Mouse (Mus musculus) stomach, embryonic 16.5 days (tissue): ENCODE measurements around the gene Lman1l. TPM values are rescaled to one million over a fixed set of nuclear protein-coding genes. Genes with fewer than 3 reads are reported as not detected.
A peak's percentile ranks its signal among the peaks of the same experiment; 100 is the strongest.

ENCODE experiments used
- ATAC-seq: fragments of 200-750 bp; cut with Nextera tagmentation; 2 replicates; pipeline ENCODE4 v1.8.0; 2017; ENCODE audit warnings: moderate number of reproducible peaks, moderate TSS enrichment; ENCODE audit not compliant: insufficient read depth, low FRiP score
- H3K27ac ChIP-seq: fragments of 300-500 bp; sonication (generic); 2 replicates; pipeline ENCODE4 v1.5.1; 2014; ENCODE audit warnings: low read length
- H3K27me3 ChIP-seq: fragments of 300-500 bp; sonication (generic); 2 replicates; pipeline ENCODE4 v1.6.1; 2014; ENCODE audit warnings: low read length, control low read depth, mixed read lengths; ENCODE audit not compliant: control insufficient read depth, insufficient read depth
- H3K36me3 ChIP-seq: fragments of 300-500 bp; sonication (generic); 2 replicates; pipeline ENCODE4 v1.6.1; 2014; ENCODE audit warnings: low read length; ENCODE audit not compliant: control insufficient read depth, insufficient read depth
- H3K4me1 ChIP-seq: fragments of 300-500 bp; sonication (generic); 2 replicates; pipeline ENCODE4 v1.6.1; 2014; ENCODE audit warnings: low read length, control low read depth, mixed read lengths; ENCODE audit not compliant: control insufficient read depth, insufficient read depth
- H3K4me2 ChIP-seq: fragments of 300-500 bp; sonication (generic); 2 replicates; pipeline ENCODE4 v1.6.1; 2014; ENCODE audit warnings: low read depth, low read length, mixed read lengths
- H3K4me3 ChIP-seq: fragments of 300-500 bp; sonication (generic); replicated peaks from 2 replicates; pipeline ENCODE4 v1.5.1; 2014; ENCODE audit warnings: mild to moderate bottlenecking, low read length
- H3K9ac ChIP-seq: fragments of 300-500 bp; sonication (generic); 2 replicates; pipeline ENCODE4 v1.6.1; 2014; ENCODE audit warnings: low read length
- H3K9me3 ChIP-seq: fragments of 300-500 bp; sonication (generic); replicated peaks from 2 replicates; pipeline ENCODE4 v1.6.1; 2016; ENCODE audit warnings: low read length, control low read depth; ENCODE audit not compliant: control insufficient read depth
- whole genome bisulfite sequencing: fragments of 180-500 bp; shearing (Covaris S2); extraction: QIAGEN DNeasy Blood & Tissue Kit; methylation state at CpG from one replicate; pipeline ENCODE4 v1.1.7; 2014; 5-methylcytosine and 5-hydroxymethylcytosine counted together
- polyA plus RNA-seq: library from polyadenylated mRNA; unstranded; fragments of >200 nt; fragmentation: Nextera tagmentation; extraction: Ambion mirVana; gene quantifications from 2 replicates; pipeline ENCODE4 v1.2.1, GENCODE M21; 2015

Lman1l gene
- polyA plus RNA-seq, 1 experiment from 2014 or later: not detected

GRCm38 (mm10) chr9:57629118-57629874 is 8.7 kb upstream of the Lman1l start:
- Histone ChIP-seq H3K4me2 (no peak overlapping the region), H3K36me3 (peaks cover 38% of the 10 kb centered on the region), H3K4me1 (0 out of 2 replicates have a peak, but pooled peaks cover 16% of the 10 kb centered on the region), H3K27ac (peak overlapping the region; percentile 9; the same call in 1 of the 2 replicates), H3K9ac (no peak overlapping the region), H3K27me3 (no peaks in the 10 kb centered on the region), H3K9me3 (no peaks in the 10 kb centered on the region), H3K4me3 (no peak overlapping the region)
- WGBS: 60% methylated on average over 14 of the region's 14 CpGs
- ATAC-seq: peak; percentile 71

- Histone ChIP-seq H3K4me1 (0 out of 2 replicates have a peak, but pooled peaks cover 12% of the 10 kb centered on the region), H3K36me3 (peaks cover 40% of the 10 kb centered on the region), H3K9me3 (no peaks in the 10 kb centered on the region), H3K27ac (no peak overlapping the region), H3K4me3 (no peak overlapping the region), H3K4me2 (no peak overlapping the region), H3K9ac (no peak overlapping the region), H3K27me3 (no peaks in the 10 kb centered on the region)
- no peak for ATAC-seq
- WGBS: 90% methylated on average over 12 of the region's 12 CpGs
These were observed 8.1 kb upstream of the Lman1l start for GRCm38 (mm10) chr9:57628717-57629116.

DNA sequence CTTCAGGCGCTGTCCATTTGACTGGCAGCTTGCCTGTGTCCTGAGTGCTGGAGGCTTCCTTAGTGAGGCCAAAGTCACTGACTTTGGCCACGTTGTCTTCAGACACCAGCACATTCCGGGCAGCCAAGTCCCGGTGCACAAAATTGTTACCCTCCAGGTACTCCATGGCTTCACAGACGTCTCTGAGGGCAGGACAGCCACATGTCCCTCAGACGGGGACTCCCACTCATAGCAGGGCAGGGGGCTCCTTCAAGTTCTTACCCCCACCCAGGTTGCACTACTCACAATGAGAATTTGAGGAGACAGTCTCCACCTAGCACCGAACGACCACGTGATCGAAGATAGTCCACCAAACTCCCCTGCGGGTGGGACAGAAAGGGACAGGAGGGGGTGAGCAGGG is 7.3 kb upstream of the Lman1l start:
- Histone ChIP-seq H3K4me2 (no peak overlapping the region), H3K9ac (no peak overlapping the region), H3K9me3 (no peaks in the 10 kb centered on the region), H3K4me3 (no peak overlapping the region), H3K4me1 (0 out of 2 replicates have a peak, but pooled peaks cover 8% of the 10 kb centered on the region), H3K27ac (no peak overlapping the region), H3K36me3 (peaks cover 40% of the 10 kb centered on the region), H3K27me3 (no peaks in the 10 kb centered on the region)
- 86% methylated on average over 11 of the region's 11 CpGs for WGBS
- ATAC-seq: no peak

DNA sequence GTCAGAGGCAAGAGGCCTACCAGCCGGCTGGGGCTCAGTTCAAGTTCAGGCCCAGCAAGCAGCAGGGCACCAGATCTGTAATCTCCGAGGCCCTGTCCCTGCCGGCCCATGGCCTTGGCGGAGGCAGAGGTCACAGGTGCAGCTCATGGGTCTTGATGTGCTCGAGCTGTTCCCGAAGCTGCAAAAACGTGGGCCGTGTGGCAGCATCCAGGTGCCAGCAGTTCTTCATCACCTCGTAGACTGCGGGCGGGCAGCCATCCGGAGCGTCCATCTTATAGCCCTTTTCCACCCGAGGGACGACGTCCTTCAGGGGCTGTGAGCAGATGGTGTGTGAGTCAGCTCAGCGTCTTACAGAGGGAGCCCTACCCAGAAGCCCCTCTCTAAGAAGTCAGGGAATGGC is 6.6 kb upstream of the Lman1l start:
- H3K36me3 ChIP-seq: peaks cover 40% of the 10 kb centered on the region
- H3K4me2 ChIP-seq: no peak overlapping the region
- H3K4me1 ChIP-seq: 0 out of 2 replicates have a peak, but pooled peaks cover 8% of the 10 kb centered on the region
- no peak overlapping the region for H3K27ac ChIP-seq
- ATAC-seq: no peak
- 88% methylated on average over 17 of the region's 17 CpGs for WGBS
- no peak overlapping the region for H3K4me3 ChIP-seq
- H3K27me3 ChIP-seq: no peaks in the 10 kb centered on the region
- no peaks in the 10 kb centered on the region for H3K9me3 ChIP-seq
- no peak overlapping the region for H3K9ac ChIP-seq

- ATAC-seq: no peak
- no peak overlapping the region for H3K4me2 ChIP-seq
- 84% methylated on average over 15 of the region's 15 CpGs for WGBS
- no peak overlapping the region for H3K4me3 ChIP-seq
- H3K4me1 ChIP-seq: no peaks in the 10 kb centered on the region
- no peak overlapping the region for H3K27ac ChIP-seq
- H3K9ac ChIP-seq: no peak overlapping the region
- H3K9me3 ChIP-seq: no peaks in the 10 kb centered on the region
- no peaks in the 10 kb centered on the region for H3K27me3 ChIP-seq
- peaks cover 38% of the 10 kb centered on the region for H3K36me3 ChIP-seq
These were observed 5.3 kb upstream of the Lman1l start for GRCm38 (mm10) chr9:57625674-57626500.

DNA sequence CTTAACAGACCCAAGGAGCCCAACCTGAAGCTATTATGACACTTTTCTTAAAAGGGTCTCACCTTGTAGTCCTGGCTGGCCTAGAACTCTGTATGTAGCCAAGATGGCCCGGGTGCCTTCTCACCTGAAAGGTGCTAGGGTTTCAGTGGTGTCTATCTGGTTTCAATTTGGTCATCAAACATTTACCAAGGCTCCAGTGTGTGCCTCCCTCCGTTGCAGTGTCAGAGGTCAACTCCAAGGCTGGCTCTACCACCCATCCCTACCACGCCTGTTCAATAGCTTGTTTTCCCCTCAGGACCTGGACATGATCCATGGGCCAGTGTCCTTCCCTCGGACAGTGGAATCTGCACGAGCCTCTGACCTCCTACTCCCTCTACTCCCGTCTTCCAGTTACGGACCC is 3.7 kb upstream of the Lman1l start:
- no peak for ATAC-seq
- Histone ChIP-seq H3K9ac (no peak overlapping the region), H3K4me3 (no peak overlapping the region), H3K27me3 (no peaks in the 10 kb centered on the region), H3K4me1 (no peaks in the 10 kb centered on the region), H3K36me3 (peaks cover 33% of the 10 kb centered on the region), H3K9me3 (no peaks in the 10 kb centered on the region), H3K27ac (no peak overlapping the region), H3K4me2 (no peak overlapping the region)
- 80% methylated on average over 7 of the region's 7 CpGs for WGBS

GRCm38 (mm10) chr9:57618854-57619253 is 1.7 kb downstream of the Lman1l start:
- Histone ChIP-seq H3K9ac (no peak overlapping the region), H3K9me3 (no peaks in the 10 kb centered on the region)
- ATAC-seq: no peak

DNA sequence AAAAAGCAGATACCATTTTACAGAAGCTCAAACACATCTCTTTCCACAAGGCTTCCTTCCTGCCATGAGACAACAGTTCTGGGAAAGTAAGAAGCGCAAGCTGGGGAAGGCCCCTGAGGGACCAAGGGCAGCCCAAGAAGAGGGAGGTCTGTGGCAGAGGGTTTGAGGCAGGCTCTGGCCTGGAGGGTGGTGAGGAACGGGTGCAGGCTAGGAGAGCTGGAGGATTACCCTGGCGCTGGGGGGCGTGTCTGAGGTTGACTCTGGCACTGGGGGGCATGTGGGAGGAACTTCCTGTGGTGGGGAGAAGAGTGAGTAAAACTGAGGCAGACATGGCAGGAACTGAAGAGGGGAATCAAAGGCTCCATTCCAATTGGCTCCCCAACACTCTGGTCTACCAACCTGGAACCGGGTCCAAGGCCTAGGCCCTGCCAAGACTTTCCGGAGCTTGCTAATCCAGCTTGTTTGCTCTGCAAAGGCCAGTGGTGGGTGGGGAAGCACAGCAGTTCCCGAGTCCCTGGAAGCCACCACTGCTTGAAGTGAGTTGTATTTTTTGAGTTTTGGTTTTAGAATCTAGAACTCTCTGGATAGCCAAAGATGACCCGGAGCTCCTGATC is 2.9 kb downstream of the Lman1l start:
- Histone ChIP-seq H3K4me2 (no peak overlapping the region), H3K27me3 (no peaks in the 10 kb centered on the region), H3K4me1 (no peaks in the 10 kb centered on the region), H3K36me3 (no peaks in the 10 kb centered on the region), H3K9me3 (no peaks in the 10 kb centered on the region), H3K4me3 (no peak overlapping the region), H3K27ac (no peak overlapping the region), H3K9ac (no peak overlapping the region)
- ATAC-seq: no peak
- whole genome bisulfite sequencing: 69% methylated on average over 8 of the region's 8 CpGs

More at GRCm38 (mm10) chr9:57618854-57619253, 1.7 kb downstream of the Lman1l start:
- 58% methylated on average over 8 of the region's 8 CpGs for WGBS
- Histone ChIP-seq H3K4me3 (no peak overlapping the region), H3K36me3 (no peaks in the 10 kb centered on the region), H3K4me1 (no peaks in the 10 kb centered on the region), H3K27ac (no peak overlapping the region), H3K4me2 (no peak overlapping the region), H3K27me3 (no peaks in the 10 kb centered on the region)

DNA sequence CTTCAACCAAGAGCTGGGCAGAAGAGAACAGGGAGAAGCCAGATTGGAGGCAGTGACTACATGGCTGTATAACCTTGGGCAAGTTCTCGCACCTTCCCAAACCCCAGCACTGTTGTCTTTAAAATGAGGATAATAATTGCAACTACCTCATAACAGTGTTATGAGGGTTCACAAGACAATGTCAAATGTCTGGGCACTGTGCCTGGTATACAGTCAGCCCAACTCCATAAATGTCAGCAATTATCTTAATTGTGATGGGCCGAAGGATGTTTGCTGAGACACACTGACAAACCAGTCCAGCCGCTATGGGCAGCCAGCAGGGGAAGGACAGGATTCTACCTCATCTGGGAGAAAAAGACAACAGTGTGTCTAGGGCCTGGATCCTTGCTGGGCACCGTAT is 5.8 kb downstream of the Lman1l start:
- no peak overlapping the region for H3K27ac ChIP-seq
- no peak for ATAC-seq
- H3K4me3 ChIP-seq: no peak overlapping the region
- H3K9ac ChIP-seq: no peak overlapping the region
- H3K9me3 ChIP-seq: no peaks in the 10 kb centered on the region
- no peak overlapping the region for H3K4me2 ChIP-seq
- no peaks in the 10 kb centered on the region for H3K4me1 ChIP-seq
- no peaks in the 10 kb centered on the region for H3K36me3 ChIP-seq
- 79% methylated on average over 4 of the region's 4 CpGs for WGBS
- no peaks in the 10 kb centered on the region for H3K27me3 ChIP-seq
